ENCODE assay signal across 7 mouse cellular contexts in genomic region chr11:95413641-95414535, GRCm38 (mm10). TPM values are rescaled to one million over a fixed set of nuclear protein-coding genes. Genes with fewer than 3 reads are reported as not detected.
DNase-seq lines count a peak whose midpoint lies in the region; ATAC-seq lines count a peak whose summit lies in the region.

Gene Spop, plus strand, starts transcription at chr11:95414080.

- peak within 1 kb of the TSS; percentile 78 for H3K27ac ChIP-seq in embryonic facial prominence, embryonic 11.5 days (replicated peaks; ENCODE audit: low read depth, low read length)
- peak within 1 kb of the TSS; percentile 78 for H3K27ac ChIP-seq in limb, embryonic 11.5 days (replicated peaks; ENCODE audit: low read depth, low read length)
- H3K27ac ChIP-seq in midbrain, embryonic 14.5 days (replicated peaks; ENCODE audit: low read depth, low read length): peak within 1 kb of the TSS; percentile 97

- peak within 1 kb of the TSS; percentile 50 for H3K4me3 ChIP-seq in embryonic facial prominence, embryonic 11.5 days (ENCODE audit: low read depth, low read length)
- peak within 1 kb of the TSS; percentile 48 for H3K4me3 ChIP-seq in limb, embryonic 11.5 days (ENCODE audit: low read depth, low read length)
- peak within 1 kb of the TSS; percentile 57 for H3K4me3 ChIP-seq in midbrain, embryonic 14.5 days (replicated peaks; ENCODE audit: low read depth, low read length)

- DNase-seq in adrenal gland, postnatal 14 days: peak; percentile 96
- DNase-seq in embryonic facial prominence, embryonic 11.5 days (ENCODE audit: low spot score): peak; percentile 95
- DNase-seq in heart, adult 11 months: peak; percentile 99
- peak; percentile 94 for DNase-seq in kidney, adult 18-20 months
- peak; percentile 93 for DNase-seq in limb, embryonic 11.5 days (ENCODE audit: low spot score)
- peak; percentile 94 for DNase-seq in midbrain, embryonic 14.5 days
- DNase-seq in spleen, adult 18-20 months: peak; percentile 88 to 94

- no peaks in the 10 kb centered on the region for H3K4me1 ChIP-seq in embryonic facial prominence, embryonic 11.5 days (ENCODE audit: control insufficient read depth, insufficient read depth, low read length)
- H3K4me1 ChIP-seq in limb, embryonic 11.5 days (ENCODE audit: control insufficient read depth, insufficient read depth, low read length): peaks cover 10% of the 10 kb centered on the region
- H3K4me1 ChIP-seq in midbrain, embryonic 14.5 days (ENCODE audit: control insufficient read depth, insufficient read depth, low read length): peaks cover 28% of the 10 kb centered on the region

- no peaks in the 10 kb centered on the region for H3K27me3 ChIP-seq in embryonic facial prominence, embryonic 11.5 days (ENCODE audit: control insufficient read depth, insufficient read depth, low read length)
- no peaks in the 10 kb centered on the region for H3K27me3 ChIP-seq in limb, embryonic 11.5 days (ENCODE audit: control insufficient read depth, insufficient read depth, low read length)
- H3K27me3 ChIP-seq in midbrain, embryonic 14.5 days (ENCODE audit: control insufficient read depth, insufficient read depth, low read length): no peaks in the 10 kb centered on the region

- H3K9ac ChIP-seq in embryonic facial prominence, embryonic 11.5 days (replicated peaks; ENCODE audit: low read length): peak within 1 kb of the TSS; percentile 63
- H3K9ac ChIP-seq in limb, embryonic 11.5 days (ENCODE audit: low read length): peak within 1 kb of the TSS; percentile 72
- H3K9ac ChIP-seq in midbrain, embryonic 14.5 days (replicated peaks; ENCODE audit: low read length): peak within 1 kb of the TSS; percentile 66

- peak within 1 kb of the TSS; percentile 68 for H3K4me2 ChIP-seq in embryonic facial prominence, embryonic 11.5 days (ENCODE audit: low read depth, low read length)
- H3K4me2 ChIP-seq in limb, embryonic 11.5 days (ENCODE audit: low read depth, severe bottlenecking): peak within 1 kb of the TSS; percentile 69
- H3K4me2 ChIP-seq in midbrain, embryonic 14.5 days (ENCODE audit: low read length): peak within 1 kb of the TSS; percentile 82

- H3K9me3 ChIP-seq in embryonic facial prominence, embryonic 11.5 days (replicated peaks; ENCODE audit: control insufficient read depth, low read length): no peaks in the 10 kb centered on the region
- H3K9me3 ChIP-seq in limb, embryonic 11.5 days (ENCODE audit: control insufficient read depth, low read length): no peaks in the 10 kb centered on the region
- H3K9me3 ChIP-seq in midbrain, embryonic 14.5 days (ENCODE audit: control insufficient read depth, low read length): no peaks in the 10 kb centered on the region

- peak; percentile 84 for ATAC-seq in embryonic facial prominence, embryonic 11.5 days (replicated peaks; ENCODE audit: insufficient number of reproducible peaks, low FRiP score, low TSS enrichment, low read depth)
- peak; percentile 83 for ATAC-seq in limb, embryonic 11.5 days (ENCODE audit: insufficient number of reproducible peaks, low FRiP score, low TSS enrichment, low read depth)
- ATAC-seq in midbrain, embryonic 14.5 days (ENCODE audit: low FRiP score, low TSS enrichment): peak; percentile 85

- 3% methylated on average over 38 of the region's 58 CpGs for WGBS in embryonic facial prominence, embryonic 11.5 days
- 2% methylated on average over 51 of the region's 58 CpGs for WGBS in limb, embryonic 11.5 days
- WGBS in midbrain, embryonic 14.5 days: 2% methylated on average over 57 of the region's 58 CpGs

- H3K36me3 ChIP-seq in embryonic facial prominence, embryonic 11.5 days (replicated peaks; ENCODE audit: control insufficient read depth, insufficient read depth, low read depth, low read length): no peaks in the 10 kb centered on the region
- no peaks in the 10 kb centered on the region for H3K36me3 ChIP-seq in limb, embryonic 11.5 days (ENCODE audit: control insufficient read depth, insufficient read depth, low read length)
- no peaks in the 10 kb centered on the region for H3K36me3 ChIP-seq in midbrain, embryonic 14.5 days (ENCODE audit: control insufficient read depth, insufficient read depth, low read length)

RNA-seq across cellular contexts. Expression of gene Spop, which starts in this region (rescaled TPM):
- 110 and 123 TPM in 2 replicates for total RNA-seq in adrenal gland, postnatal 14 days (2021)
- 95.3 and 100 TPM in 2 replicates for polyA plus RNA-seq in embryonic facial prominence, embryonic 11.5 days (2014; fragmentation: Nextera tagmentation; extraction: Ambion mirVana)
- 112 and 114 TPM in 2 replicates for polyA plus RNA-seq in limb, embryonic 11.5 days (2014; fragmentation: Nextera tagmentation; extraction: Ambion mirVana)
- polyA plus RNA-seq in midbrain, embryonic 14.5 days (2014; fragmentation: Nextera tagmentation; extraction: Ambion mirVana): 138 and 161 TPM in 2 replicates

Comparison
In these comparisons a context has a peak if more than half of its experiments do, and no peak if none do; other contexts are left out.
1. Peak in every context shown above with its lines: DNase-seq, ATAC-seq, H3K4me3 ChIP-seq and H3K27ac ChIP-seq.